Mouse (Mus musculus): ENCODE measurements around the gene Stat5b. TPM values are rescaled to one million over a fixed set of nuclear protein-coding genes. Genes with fewer than 3 reads are reported as not detected.

Gene Stat5b
- total RNA-seq, 2 experiments from 2014 or later, result 47.6 to 53.2 TPM

DNA sequence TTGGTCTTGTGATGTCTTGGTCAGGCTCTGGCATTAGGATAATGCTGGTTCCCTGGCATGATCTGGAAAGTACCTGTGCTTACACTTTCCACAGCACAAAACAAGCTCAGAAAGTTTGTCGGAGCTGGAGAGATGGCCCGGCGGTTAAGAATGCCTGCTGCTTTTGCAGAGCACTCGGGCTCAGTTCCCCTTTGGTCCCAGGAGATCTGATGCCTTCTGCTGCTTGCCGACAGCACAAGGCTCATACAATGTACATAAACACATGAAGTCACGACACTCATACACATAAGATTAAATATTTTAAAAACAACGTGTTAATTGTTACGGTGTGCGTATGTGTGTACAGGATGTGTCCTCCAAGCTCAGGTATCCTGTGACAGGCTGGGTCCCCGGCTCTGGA lies 74.6 kb downstream of the Stat5b start:
- ATAC-seq (ENCODE audit: poor library complexity, severe bottlenecking), result no peak

DNA sequence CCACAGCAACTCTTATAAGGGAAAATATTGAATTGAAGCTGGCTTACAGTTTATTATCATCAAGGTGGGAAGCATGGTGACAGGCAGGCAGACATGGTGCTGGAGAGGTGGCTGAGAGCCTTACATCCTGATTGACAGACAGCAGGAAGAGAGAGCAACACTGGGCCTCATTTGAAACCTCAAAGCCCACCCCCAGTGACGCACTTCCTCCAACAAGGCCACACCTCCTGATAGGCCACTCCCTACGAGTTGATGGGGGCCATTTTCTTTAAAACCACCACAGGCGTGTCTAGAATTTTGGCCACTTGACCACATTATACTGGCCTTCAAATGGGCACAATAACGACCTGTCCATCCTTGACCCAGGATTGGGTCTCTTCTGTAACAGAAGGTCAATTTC lies 76.3 kb downstream of the Stat5b start:
- no peak for ATAC-seq (ENCODE audit: poor library complexity, severe bottlenecking)

DNA sequence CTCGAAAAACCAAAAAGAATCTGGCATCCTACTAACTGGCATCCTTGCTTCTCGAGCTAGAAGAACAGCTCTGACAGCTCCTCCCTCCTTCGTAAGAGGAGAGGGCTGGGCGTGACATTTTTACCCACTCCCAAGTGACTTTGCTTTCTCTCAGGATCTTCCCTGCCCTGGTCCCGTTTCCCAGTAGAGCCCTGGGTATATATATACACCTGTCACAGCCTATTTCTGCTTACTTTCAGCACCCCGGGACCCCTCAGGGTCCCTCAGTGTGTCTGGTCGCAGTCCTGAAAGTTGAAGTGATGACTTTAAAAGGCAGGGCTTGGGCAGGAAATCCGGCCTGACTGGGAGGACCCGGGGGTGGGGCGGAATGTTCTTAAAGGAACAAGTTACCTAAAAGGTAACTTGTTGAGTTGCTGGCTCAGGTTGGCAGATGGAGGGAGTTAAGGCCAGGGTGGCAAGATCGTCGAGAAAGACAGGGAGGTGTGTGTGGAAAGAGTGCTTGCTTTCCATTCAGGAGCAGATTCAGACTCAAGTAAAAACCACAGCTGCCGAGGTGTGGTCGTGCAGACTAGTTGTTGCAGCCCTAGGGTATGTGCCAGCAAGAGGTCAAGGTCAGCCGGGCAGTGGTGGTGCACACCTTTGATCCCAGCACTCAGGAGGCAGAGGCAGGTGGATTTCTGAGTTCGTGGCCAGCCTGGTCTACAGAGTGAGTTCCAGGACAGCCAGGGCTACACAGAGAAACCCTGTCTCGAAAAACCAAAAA lies 79.7 kb downstream of the Stat5b start, which contains the start of gene Ghdc:
Gene Ghdc, minus strand, starts transcription at position 312 of the 763 bp plus-strand sequence.
- ATAC-seq (ENCODE audit: poor library complexity, severe bottlenecking), result peak; percentile 97

DNA sequence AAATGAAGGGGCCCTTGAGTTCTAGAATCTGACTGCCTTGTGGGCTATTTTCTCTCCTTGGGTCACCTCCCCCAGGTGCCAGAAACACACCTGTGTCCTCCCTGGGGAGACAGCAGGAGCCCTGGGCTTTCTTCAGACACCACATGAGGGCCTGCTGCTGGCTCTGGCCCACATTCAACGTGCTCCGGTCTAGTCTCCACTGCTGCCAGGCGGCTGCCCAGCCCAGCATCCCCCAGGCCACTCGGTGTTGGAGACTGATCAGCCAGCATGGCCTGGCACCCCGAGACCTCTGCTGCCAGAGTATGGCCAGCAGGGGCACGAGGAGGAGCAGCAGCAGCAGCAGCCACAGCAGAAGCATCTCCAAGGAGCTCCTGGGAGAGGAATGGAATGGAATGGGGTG lies 80.5 kb downstream of the Stat5b start:
- no peak for ATAC-seq (ENCODE audit: poor library complexity, severe bottlenecking)

DNA sequence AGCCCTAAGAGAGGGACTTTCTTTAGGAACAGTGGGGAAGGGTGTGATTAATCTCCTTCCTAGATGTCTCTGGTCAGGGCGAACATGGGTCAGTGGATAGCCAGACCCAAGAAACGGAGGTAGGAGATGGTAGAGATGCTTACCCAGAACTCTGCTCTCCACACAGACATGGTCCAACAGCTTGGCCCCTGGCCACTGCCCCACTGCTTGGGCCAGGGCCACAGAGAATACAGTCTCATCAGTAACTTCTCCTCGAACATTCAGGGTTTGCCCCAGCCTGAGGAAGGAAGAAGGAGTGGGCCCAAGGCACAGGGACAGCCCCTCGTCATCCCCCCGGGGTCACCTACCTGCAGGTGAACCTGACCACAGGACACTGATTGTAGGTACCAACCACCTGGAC lies 82.7 kb downstream of the Stat5b start:
- no peak for ATAC-seq (ENCODE audit: poor library complexity, severe bottlenecking)

DNA sequence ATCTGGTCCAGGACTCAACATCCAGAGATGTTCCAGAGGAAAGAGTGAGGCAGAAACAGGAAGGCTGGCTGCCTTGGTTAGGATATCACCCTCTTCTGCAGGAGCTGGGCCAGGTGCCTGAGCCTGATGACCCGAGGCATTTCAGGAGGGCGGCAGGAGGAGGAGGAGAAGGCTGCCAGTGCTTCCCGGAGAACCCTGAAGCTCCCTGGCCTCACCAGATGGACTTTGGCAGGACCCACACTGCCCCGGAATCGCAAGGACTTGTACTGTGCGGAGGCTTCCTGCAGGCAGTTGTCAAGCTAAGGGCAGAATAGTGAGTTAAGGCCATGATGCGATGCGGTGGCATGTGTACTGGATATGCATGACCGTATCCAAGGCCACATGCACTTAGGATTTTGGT lies 83.8 kb downstream of the Stat5b start:
- ATAC-seq (ENCODE audit: poor library complexity, severe bottlenecking), result no peak

DNA sequence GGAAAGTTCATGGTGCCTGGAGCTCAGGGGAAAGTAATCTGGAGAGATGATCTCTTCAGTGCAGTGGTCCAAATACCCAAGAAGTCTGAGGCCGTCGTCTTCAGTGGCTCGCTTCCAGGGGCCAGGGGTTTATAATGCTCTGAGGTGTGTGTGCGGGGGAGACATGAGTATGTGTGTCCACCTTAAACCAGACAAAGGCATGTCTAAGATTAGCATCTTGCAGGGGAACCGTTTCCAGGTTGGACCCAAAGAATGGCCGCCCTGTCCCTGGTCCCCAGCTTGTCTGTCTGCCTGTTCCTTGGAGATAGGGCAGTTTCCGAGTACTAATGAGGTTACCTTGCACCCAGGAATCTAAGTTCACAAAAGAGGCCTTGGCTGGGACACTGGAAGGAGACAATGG lies 87.7 kb downstream of the Stat5b start, which contains the start of gene Hcrt:
Gene Hcrt, minus strand, starts transcription at position 101 of the 400 bp plus-strand sequence.
- no peak for ATAC-seq (ENCODE audit: poor library complexity, severe bottlenecking)

DNA sequence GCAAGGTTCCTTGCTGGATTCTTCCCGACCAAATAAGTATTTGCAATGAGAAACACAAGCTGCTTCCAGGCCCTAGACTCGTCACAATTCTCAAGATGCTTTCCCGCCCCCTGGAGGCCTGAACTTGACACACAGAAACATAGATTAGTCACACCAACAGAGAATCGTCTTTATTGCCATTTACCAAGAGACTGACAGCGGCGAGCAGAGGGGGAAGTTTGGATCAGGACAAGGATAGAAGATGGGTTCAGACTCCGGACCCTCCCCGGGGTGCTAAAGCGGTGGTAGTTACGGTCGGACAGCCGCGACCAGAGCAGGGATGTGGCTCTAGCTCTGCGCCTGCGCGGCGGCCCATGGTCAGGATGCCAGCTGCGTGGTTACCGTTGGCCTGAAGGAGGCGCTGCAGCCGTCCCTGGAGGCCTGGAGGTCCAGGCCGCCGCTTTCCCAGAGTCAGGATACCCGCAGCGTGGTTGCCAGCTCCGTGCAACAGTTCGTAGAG lies 88.9 kb downstream of the Stat5b start:
- peak; percentile 86 for ATAC-seq (ENCODE audit: poor library complexity, severe bottlenecking)

DNA sequence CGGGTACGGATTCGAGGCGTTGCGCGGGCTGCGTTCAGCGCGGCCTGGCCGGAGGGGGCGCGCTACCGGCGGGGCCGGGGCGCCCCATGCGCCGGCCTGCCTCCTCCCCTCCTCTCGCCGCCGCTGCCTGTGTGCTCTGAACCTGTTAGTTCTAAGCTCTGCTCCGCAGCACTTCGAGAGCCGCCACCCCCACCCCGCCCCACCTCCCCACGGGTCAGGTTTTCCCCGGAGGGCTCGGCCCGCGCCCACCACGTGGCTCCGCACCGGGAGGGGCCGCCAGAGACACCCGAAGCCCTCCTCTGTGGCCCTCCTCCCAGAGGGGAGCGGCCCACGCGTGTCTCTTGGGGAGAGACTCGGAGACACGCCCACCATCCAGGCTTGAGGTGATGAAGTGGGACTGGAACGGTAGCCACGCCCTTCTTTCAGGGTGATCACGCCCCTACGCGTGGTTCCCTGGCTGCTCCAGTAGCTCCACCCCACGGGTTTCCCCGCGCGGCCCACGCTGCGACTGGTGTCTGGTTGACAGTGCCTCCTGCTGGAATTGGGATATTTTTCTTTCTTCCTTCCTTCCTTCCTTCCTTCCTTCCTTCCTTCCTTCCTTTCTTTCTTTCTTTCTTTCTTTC lies 90.8 kb downstream of the Stat5b start, which contains the start of gene Kcnh4:
Gene Kcnh4, minus strand, starts transcription at position 332 of the 623 bp plus-strand sequence.
- ATAC-seq (ENCODE audit: poor library complexity, severe bottlenecking), result peak; percentile 70

DNA sequence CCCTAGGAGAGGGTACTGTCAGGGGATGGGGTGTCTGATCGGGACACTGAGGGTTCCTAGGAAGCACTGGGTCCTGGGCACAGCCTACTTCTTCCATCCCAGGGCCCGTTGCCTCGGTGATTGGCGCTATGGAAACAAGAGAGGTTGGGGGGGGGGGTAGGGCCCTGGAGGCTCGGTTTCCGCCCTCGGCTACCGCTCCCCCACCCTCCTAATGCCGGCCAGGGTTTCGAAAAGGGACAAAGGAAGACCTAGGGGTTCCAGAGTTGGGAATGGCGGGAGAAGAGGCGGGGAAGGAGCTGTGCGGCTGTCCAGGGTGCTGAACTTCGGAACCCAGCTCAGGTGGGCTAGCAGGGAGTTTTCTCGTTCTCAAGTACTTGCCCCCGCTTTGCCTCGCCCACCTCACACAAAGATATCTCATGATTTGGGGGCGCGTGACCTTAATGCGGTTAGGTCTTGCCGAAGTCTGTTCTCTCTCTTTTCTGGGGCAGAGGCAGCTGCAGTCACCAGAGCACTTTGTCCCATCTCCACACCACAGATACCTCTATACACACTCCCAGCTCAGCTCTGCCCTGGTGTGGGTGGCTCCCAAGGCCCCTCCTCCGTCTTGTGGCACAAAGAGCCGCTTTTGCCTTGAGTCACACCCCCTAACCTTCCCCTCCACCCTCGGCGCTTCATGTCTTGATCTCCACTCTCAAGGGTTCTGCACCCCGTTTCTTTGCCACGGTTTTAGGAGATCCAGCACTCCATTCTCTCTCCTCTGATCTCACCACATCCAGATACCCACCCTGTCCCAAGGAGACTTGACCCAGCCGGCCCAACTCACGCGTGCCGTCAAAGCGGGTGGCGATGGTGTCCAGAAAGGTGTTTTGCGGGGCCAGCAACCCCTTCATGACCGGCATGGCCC lies 91.6 kb downstream of the Stat5b start:
- no peak for ATAC-seq (ENCODE audit: poor library complexity, severe bottlenecking)

DNA sequence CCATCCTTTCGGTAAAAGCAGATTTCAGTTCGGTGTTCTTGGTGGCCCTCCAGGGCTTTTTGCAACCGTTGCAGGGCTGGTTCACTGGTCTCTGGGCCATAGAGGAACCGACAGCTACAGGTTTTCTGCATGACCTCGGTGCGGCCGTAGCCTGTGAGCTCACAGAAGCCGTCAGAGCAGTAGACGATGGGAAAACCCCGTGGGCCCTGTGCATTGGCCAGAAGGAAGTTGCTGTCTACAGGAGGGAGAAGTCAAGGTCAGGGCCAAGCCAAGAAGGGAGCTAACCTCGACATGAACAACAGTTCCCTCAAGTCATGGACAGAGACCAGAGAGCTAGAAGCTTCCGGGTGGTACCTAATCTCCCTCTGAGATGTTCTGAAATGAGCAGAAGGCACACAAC lies 93.0 kb downstream of the Stat5b start:
- no peak for ATAC-seq (ENCODE audit: poor library complexity, severe bottlenecking)

DNA sequence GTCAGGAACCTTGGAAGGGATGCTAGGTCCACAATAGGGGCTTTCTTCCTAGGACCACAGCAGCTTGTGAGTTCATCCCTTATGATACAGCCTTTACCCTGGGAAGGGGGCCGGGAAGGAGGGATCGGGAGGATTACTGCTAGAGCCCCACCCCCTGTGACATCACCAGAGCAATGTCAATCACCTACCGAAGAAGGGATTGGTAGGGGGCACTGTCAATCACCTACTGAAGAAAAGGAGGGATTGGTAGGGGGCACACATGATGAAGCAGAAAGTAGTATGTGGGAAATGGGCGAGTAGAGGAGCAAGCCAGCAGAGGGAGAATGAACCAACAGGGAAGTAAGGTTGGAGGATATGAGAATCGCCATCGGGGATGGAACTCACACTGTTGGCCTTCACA lies 94.0 kb downstream of the Stat5b start:
- no peak for ATAC-seq (ENCODE audit: poor library complexity, severe bottlenecking)

DNA sequence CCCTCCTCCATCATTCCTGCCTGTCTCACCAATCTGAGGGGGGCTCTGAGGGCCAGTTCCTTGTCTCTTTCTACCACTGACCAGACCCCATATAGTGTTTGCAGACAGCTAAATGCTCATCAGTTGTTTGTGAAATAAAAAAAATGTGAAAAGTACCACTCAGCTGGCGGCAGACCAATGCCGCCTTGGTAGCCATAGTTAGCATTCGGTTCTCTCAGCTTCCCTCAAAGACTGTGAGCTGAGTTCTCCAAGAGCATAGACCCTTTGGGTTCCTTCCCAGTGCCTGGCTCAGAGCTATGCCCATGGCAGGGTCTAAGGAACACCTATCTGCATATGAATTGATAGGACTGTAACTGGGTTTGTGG lies 95.8 kb downstream of the Stat5b start:
- ATAC-seq (ENCODE audit: poor library complexity, severe bottlenecking), result no peak

DNA sequence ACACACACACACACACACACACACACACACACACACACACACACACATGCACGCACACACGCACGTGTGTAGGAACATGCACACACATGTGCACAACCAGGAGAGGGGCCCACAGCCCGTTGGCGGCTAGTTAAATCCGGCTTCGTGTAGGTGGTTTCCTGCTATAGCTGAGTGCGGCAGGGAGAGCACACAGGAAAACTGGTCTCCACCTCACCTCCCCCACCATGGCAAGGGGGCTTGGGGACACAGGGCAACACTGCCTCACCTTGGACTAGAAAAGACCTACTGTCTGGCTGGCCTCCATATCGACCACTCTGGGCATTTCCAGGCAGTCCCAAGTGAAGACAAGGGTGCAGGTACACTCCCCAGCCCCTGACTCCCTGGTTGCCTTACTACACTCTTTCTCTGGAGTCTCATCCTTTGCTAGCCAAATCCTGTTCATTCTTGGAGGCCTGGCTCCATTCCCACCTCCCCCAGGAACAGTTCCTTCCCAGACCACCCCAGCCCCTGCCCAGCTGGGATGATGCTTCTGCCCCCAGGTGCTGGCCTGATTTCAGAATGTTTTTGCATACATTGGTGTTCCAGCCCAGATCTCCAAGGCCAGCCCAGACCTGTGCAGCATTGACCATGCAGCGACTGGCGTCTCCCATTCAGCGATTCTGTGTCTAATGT lies 96.4 kb downstream of the Stat5b start:
- ATAC-seq (ENCODE audit: poor library complexity, severe bottlenecking), result no peak

DNA sequence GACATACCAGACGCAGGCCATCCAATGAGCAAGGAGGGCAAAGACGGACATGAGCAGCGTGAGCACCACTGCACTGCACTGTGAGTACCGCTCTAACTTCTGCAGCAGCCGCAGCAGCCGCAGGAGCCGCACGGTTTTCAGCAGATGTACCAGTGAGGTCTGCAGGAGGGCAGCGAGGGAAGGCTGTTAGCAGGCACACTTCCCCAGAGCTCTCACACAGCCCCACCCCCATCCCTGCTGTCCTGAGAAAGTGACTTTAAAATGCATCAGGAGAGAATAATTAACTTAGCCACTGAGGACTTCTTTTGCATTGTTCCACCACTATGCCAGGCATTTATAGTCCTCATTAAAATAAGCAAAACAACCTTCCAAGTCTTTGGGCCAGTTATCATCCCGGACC lies 98.2 kb downstream of the Stat5b start:
- ATAC-seq (ENCODE audit: poor library complexity, severe bottlenecking), result no peak

DNA sequence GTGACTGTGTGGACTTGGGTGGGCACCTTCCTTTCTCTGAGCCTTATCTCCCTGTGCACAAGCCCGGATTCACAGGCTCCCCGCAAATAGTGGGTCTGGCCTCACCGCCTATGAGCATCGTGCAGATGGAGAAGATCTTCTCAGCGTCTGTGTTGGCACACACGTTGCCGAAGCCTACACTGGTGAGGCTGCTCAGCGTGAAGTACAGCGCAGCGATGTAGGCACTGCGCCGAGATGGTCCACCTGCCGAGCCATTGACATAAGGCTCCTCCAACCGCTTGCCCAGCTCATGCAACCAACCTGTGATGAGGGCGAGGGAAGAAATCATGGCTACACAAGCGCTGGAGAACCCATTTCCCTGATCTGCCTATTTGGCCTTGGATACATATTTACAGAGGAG lies 100.4 kb downstream of the Stat5b start:
- no peak for ATAC-seq (ENCODE audit: poor library complexity, severe bottlenecking)

DNA sequence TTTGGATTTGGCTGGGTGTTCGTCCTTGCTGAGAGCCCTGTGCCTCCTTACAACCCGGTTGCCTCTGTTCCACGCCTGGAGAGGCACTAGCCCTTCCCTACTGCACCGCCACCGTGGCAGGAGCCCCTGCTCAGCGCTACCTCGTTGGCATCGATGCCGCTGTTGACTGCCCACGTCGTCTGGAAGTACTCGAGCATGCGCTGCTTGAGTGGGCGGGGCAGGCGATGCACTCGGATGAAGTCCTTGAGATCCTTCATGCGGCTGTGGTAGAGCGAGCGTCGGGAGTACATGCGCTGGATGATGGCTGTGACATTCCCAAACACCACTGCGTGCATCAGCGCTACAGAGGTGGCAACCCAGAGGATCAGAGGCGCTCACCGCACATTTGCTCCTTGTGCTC lies 101.1 kb downstream of the Stat5b start:
- no peak for ATAC-seq (ENCODE audit: poor library complexity, severe bottlenecking)

DNA sequence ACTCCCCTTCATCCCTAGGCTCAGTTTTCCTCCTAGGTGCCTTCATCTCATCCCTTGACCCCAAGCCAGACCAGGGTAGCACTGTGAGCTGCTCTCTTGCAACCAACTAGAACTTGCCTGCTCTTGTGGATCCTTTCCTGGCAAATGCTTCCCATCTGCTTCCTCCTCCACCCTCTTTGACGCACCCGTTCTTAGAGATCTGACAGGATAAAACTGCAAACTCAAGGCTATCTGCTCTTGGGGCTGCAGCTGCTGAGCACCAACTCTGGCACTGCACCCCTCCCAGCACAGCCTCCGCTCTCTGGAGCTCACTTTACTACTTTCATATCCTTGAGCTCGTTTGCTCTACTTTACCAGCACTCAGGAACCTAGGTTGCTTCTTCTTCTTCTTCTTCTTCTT lies 101.9 kb downstream of the Stat5b start:
- no peak for ATAC-seq (ENCODE audit: poor library complexity, severe bottlenecking)

DNA sequence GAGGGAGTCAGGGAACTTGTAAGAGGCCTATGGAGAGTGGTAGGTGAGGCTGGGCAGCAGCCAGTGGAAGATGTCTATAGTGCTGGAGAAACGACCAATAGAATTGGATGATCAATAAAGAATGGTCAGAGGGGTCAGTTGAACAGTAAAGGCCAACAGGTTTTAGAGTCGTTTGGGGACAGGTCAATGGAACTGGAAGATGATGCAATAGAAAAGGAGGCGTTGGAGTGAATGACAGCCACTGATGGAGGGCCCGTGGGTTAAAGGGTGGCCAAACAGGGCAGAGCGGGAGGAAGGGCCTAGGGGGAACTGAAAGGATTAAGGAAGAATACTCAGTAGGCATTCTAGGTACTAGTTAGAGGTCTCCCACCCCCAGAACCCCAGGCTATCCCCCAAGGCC lies 103.4 kb downstream of the Stat5b start:
- ATAC-seq (ENCODE audit: poor library complexity, severe bottlenecking), result no peak

DNA sequence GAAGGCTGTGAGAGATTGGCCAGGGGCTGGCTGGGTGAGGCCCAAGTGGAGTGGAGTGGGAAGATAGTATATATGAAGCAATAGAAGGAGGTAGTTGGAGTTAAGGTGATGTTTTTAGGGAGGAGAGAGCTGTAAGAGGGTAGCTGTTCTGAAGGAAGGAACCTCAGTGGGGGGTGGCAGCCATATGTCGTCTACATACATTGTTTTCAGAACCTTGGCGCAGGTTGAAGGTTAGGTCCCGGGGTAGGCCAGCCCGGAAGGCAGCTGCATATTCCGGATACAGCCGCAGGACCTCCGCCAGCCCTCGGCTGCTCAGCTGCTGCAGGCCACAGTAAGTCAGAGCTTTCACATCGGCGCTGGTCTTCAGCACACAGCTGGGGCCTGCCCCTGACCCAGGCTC lies 104.0 kb downstream of the Stat5b start:
- ATAC-seq (ENCODE audit: poor library complexity, severe bottlenecking), result no peak

DNA sequence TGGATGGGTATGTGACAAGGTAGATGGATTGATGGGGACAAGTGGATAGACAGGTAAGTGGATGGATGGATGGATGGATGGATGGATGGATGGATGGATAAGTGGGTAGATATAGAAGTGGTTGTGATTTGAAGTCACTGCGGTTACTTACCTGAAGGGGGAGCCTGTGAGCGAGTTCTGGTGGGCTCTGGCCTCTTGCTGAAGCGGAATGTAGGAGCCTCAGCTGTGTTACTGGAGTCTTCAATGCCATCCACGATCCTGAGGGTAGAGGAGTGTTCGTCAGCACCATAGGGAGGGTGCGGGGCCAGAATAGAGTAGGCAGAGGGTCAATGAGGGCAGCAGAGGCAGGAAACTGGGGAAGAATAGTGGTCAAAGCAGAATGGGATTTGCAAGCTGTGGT lies 105.4 kb downstream of the Stat5b start:
- ATAC-seq (ENCODE audit: poor library complexity, severe bottlenecking), result peak; percentile 78

All from megakaryocyte, adult 5-6 weeks (primary cell).